Mouse (Mus musculus) megakaryocyte, adult 5-6 weeks (primary cell): ENCODE measurements around the gene Wdhd1. TPM values are rescaled to one million over a fixed set of nuclear protein-coding genes. Genes with fewer than 3 reads are reported as not detected.

Experiments used
- ATAC-seq: 2 replicates; pipeline ENCODE4 v1.8.0; 2016; ENCODE audit warnings: mild to moderate bottlenecking, inconsistent platforms; ENCODE audit not compliant: poor library complexity, severe bottlenecking
- total RNA-seq, 2 experiments: library from RNA; stranded (forward) in 1 of 2; stranded (reverse) in 1 of 2; fragments of 153-499, 151-499 nt in 1 of 2; fragments of 221-1000, 200-1000 nt in 1 of 2; gene quantifications; 2 replicates each; pipeline versions ENCODE4 v1.2.3 to v1.2.4; 2015 to 2017

Gene Wdhd1
- total RNA-seq, 2 experiments from 2014 or later, result 30.4 to 71.0 TPM

GRCm38 (mm10) chr14:47283568-47283967 is 6.9 kb upstream of the Wdhd1 start:
- no peak for ATAC-seq

- no peak for ATAC-seq
These were observed 4.9 kb upstream of the Wdhd1 start for GRCm38 (mm10) chr14:47281535-47281934.

- no peak for ATAC-seq
These were observed 2.4 kb upstream of the Wdhd1 start for GRCm38 (mm10) chr14:47279058-47279457.

GRCm38 (mm10) chr14:47276036-47276603 is 537 bp downstream of the Wdhd1 start:
- peak; percentile 46 for ATAC-seq

- no peak for ATAC-seq
These were observed 1.2 kb downstream of the Wdhd1 start for GRCm38 (mm10) chr14:47275417-47275816.

GRCm38 (mm10) chr14:47273751-47274150 is 2.9 kb downstream of the Wdhd1 start:
- ATAC-seq, result no peak

- ATAC-seq, result no peak
These were observed 7.0 kb downstream of the Wdhd1 start for GRCm38 (mm10) chr14:47269706-47270105.

GRCm38 (mm10) chr14:47269056-47269455 is 7.6 kb downstream of the Wdhd1 start:
- ATAC-seq, result no peak

GRCm38 (mm10) chr14:47265829-47266228 is 10.8 kb downstream of the Wdhd1 start:
- ATAC-seq, result no peak

GRCm38 (mm10) chr14:47264866-47265265 is 11.8 kb downstream of the Wdhd1 start:
- ATAC-seq, result no peak

- ATAC-seq, result no peak
These were observed 26.8 kb downstream of the Wdhd1 start for GRCm38 (mm10) chr14:47249839-47250238.

- no peak for ATAC-seq
These were observed 33.9 kb downstream of the Wdhd1 start for GRCm38 (mm10) chr14:47242753-47243152.

- no peak for ATAC-seq
These were observed 35.6 kb downstream of the Wdhd1 start for GRCm38 (mm10) chr14:47241046-47241445.

GRCm38 (mm10) chr14:47240600-47240999 is 36.1 kb downstream of the Wdhd1 start:
- ATAC-seq, result peak; percentile 43; the same call in 1 of the 2 replicates

GRCm38 (mm10) chr14:47237286-47237685 is 39.4 kb downstream of the Wdhd1 start:
- ATAC-seq, result no peak

GRCm38 (mm10) chr14:47236491-47236890 is 40.2 kb downstream of the Wdhd1 start:
- no peak for ATAC-seq

- no peak for ATAC-seq
These were observed 42.0 kb downstream of the Wdhd1 start for GRCm38 (mm10) chr14:47234526-47235250.

GRCm38 (mm10) chr14:47234032-47234431 is 42.6 kb downstream of the Wdhd1 start:
- no peak for ATAC-seq

- ATAC-seq, result no peak
These were observed 43.1 kb downstream of the Wdhd1 start for GRCm38 (mm10) chr14:47233602-47234001.

GRCm38 (mm10) chr14:47229796-47230376 is 46.8 kb downstream of the Wdhd1 start:
- no peak for ATAC-seq

- no peak for ATAC-seq
These were observed 50.7 kb downstream of the Wdhd1 start for GRCm38 (mm10) chr14:47225931-47226330.
